Mouse (Mus musculus) gastrocnemius, postnatal 25 days (tissue): ENCODE data around the gene Cpe. TPM values are rescaled to one million over a fixed set of nuclear protein-coding genes. Genes with fewer than 3 reads are reported as not detected.

Source experiments
- DNase-seq: peaks from one replicate; pipeline ENCODE4 v3.0.0; 2022
- total RNA-seq, 2 experiments: library from RNA; stranded (reverse); gene quantifications; 1 replicate in 1 of 2; 2 replicates in 1 of 2; pipeline ENCODE4 v1.2.3; 2021

Cpe gene
- total RNA-seq, 2 experiments from 2014 or later = 193 to 218 TPM

DNA sequence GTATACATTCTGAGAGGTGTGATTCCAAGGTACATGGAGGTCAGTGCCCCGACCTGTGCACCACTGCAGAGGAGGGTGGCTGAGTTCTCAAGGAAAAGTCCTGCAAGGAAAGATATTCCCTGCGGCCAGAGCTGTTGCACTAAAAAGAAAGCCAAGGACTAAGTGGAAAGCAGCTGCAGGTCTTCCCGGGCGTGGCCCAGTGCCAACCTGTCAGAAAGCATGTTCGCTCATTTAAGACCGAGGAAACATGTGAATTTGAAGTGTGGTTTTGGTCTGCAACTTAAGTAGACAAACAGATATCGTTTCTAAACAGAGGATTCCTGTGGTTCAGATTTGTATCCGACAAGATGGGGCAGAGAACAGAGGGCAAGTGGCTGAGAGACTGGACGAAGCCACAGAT, 117.9 kb downstream of the Cpe start:
- DNase-seq = no peak

GRCm38 (mm10) chr8:64548054-64548850, 144.6 kb downstream of the Cpe start:
- no peak for DNase-seq

DNA sequence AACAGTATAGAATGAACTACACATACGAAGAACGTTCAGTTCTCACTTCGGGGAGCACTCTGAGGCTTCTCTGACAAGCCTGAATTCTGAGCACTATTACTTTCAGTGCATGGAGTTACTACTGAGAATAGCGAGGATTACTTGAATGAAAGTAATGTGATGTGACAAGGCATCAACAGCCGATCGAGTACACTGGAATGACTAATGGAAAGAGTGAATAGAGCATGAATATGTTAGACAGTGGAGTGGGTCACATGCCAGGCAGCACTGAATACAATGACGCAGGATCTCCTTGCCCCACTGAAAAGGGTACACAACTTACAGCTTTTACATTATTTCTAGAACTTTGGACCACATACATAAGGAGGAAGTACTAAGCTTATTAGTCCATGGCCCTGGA, 149.4 kb downstream of the Cpe start:
- no peak for DNase-seq

Other genes starting within 250 kb of the Cpe start
- gene Msmo1, start 40.7 kb upstream of the Cpe start, total RNA-seq = 1 to 10 TPM; 3.2 to 7.5 TPM
- 1 to 10 TPM; 5.3 to 6.6 TPM for gene Klhl2, start 157.0 kb upstream of the Cpe start, total RNA-seq